Mouse (Mus musculus) forebrain, embryonic 10.5 days (tissue): ENCODE measurements around the gene Fgfr2. TPM values are rescaled to one million over a fixed set of nuclear protein-coding genes. Genes with fewer than 3 reads are reported as not detected.
"Not testable (repeated sequence)": the region's sequence is repeated elsewhere in the genome, so short reads cannot be mapped to it uniquely, and the experiment has no call there.

Experiments used
- DNase-seq: peaks from one replicate; pipeline ENCODE4 v3.0.0-alpha.2; 2017; ENCODE audit warnings: low spot score; ENCODE audit errors: extremely low spot score
- H3K27ac ChIP-seq: fragments of 300-500 bp; sonication (generic); 2 replicates; pipeline ENCODE4 v1.5.1; 2016; ENCODE audit warnings: mild to moderate bottlenecking
- H3K27me3 ChIP-seq: fragments of 300-500 bp; sonication (generic); 2 replicates; pipeline ENCODE4 v1.6.1; 2016; ENCODE audit warnings: mild to moderate bottlenecking; ENCODE audit not compliant: poor library complexity, severe bottlenecking
- H3K36me3 ChIP-seq: fragments of 300-500 bp; sonication (generic); replicated peaks from 2 replicates; pipeline ENCODE4 v1.6.1; 2016; ENCODE audit warnings: mild to moderate bottlenecking, moderate library complexity
- H3K4me1 ChIP-seq: fragments of 300-500 bp; sonication (generic); 2 replicates; pipeline ENCODE4 v1.6.1; 2016
- H3K4me3 ChIP-seq: fragments of 300-500 bp; sonication (generic); 2 replicates; pipeline ENCODE4 v1.5.1; 2016; ENCODE audit warnings: mild to moderate bottlenecking, moderate library complexity
- H3K9me3 ChIP-seq: fragments of 300-500 bp; sonication (generic); 2 replicates; pipeline ENCODE4 v1.6.1; 2016; ENCODE audit warnings: mild to moderate bottlenecking, moderate library complexity
- WGBS: fragments of 180-500 bp; shearing (Covaris S2); methylation state at CpG from one replicate; pipeline ENCODE4 v1.1.7; 2016; 5-methylcytosine and 5-hydroxymethylcytosine counted together
- polyA plus RNA-seq: library from polyadenylated mRNA; unstranded; fragments of >200 nt; fragmentation: Nextera tagmentation; extraction: Ambion mirVana; gene quantifications from 2 replicates; pipeline ENCODE4 v1.2.1, GENCODE M21; 2016

Gene Fgfr2
- polyA plus RNA-seq, 1 experiment from 2014 or later: 55.7 TPM

DNA sequence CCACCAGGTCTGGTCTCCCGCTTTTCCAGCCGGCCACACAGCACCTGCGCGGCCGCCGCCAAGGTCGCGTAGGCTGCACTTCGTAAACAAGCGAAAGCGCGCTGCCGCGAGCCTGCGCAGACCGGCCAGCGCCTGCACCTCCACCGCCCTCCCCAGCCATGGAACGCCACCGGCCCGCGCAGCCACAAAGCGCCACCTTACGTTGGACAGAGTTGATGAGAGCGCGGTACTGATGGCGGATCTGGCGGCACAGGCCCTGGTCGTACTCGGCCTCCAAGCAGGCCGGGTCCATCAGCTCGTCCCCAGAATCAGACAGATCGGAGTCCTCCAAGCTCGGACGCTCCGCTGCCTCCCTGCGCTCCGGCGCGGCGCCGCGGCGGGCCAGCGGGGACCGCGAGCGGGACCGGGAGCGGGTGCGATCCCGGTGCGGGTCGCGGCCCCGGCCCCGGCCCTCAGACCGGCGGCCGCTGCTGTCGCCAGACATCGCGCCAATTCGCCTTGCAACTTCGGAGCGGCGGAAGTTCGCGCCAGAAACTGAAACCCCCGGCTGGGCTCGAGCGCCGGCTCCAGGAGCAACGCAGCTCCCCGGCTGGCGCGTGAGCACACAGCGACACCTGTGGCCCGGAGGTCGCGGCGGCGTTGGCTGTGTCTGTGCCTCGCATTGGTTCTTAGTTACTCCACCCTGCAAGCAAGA is 2576.2 kb downstream of the Fgfr2 start:
- peak overlapping the region; percentile 88 for H3K4me3 ChIP-seq
- DNase-seq: peak; percentile 90
- peaks cover 20% of the 10 kb centered on the region for H3K4me1 ChIP-seq
- WGBS: under 1% methylated on average over 84 of the region's 84 CpGs
- H3K9me3 ChIP-seq: peaks cover 7% of the 10 kb centered on the region; the same call in 1 of the 2 replicates
- H3K27ac ChIP-seq: peak overlapping the region; percentile 99
- peaks cover 37% of the 10 kb centered on the region for H3K36me3 ChIP-seq
- H3K27me3 ChIP-seq: no peaks in the 10 kb centered on the region

DNA sequence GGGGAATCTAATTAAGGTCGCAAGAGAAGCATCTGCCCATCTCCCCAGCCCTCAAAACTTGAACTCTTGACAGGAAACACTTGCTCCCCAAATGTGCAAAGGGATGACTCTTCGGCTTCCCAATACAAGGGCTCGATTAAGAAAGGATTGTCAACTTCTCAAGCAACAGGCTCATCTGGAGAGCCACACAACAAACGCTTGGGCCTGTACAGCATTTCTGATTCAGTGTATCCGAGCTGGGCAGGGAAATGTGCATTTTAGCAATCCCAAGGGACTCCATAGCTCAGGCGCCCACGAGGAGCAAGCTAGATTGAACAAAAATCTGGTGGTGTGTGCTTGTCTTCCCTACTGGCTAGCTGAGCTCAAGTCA is 2576.7 kb downstream of the Fgfr2 start:
- DNase-seq: no peak
- WGBS: 11% methylated on average over 7 of the region's 7 CpGs
- Histone ChIP-seq H3K36me3 (peaks cover 42% of the 10 kb centered on the region), H3K4me1 (peaks cover 20% of the 10 kb centered on the region), H3K27ac (peak overlapping the region; percentile 99), H3K9me3 (peaks cover 7% of the 10 kb centered on the region; the same call in 1 of the 2 replicates), H3K27me3 (no peaks in the 10 kb centered on the region), H3K4me3 (peak overlapping the region; percentile 88)

DNA sequence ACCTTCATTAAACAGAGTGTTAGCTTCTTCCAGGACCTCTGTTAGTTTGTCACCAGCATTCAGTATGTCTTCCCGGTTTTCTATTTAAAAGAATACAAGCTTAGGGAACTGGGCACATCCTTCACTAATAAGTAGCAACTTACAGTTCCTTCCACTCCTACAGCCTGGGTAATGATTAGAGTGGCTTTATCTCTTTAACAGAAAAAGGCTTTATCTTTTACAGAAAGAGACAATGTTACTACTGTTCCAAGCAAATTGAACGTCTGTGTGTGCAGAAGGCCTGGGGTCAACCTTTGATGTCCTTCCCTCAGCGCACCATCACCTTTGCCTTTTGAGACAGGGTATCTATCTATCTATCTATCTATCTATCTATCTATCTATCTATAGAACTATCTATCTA is 2577.3 kb downstream of the Fgfr2 start:
- peak overlapping the region; percentile 88 for H3K4me3 ChIP-seq
- H3K27me3 ChIP-seq: no peaks in the 10 kb centered on the region
- WGBS: 67% methylated on average over 3 of the region's 3 CpGs
- peaks cover 20% of the 10 kb centered on the region for H3K4me1 ChIP-seq
- peaks cover 7% of the 10 kb centered on the region; the same call in 1 of the 2 replicates for H3K9me3 ChIP-seq
- peak overlapping the region; percentile 99 for H3K27ac ChIP-seq
- DNase-seq: no peak
- H3K36me3 ChIP-seq: peaks cover 47% of the 10 kb centered on the region

DNA sequence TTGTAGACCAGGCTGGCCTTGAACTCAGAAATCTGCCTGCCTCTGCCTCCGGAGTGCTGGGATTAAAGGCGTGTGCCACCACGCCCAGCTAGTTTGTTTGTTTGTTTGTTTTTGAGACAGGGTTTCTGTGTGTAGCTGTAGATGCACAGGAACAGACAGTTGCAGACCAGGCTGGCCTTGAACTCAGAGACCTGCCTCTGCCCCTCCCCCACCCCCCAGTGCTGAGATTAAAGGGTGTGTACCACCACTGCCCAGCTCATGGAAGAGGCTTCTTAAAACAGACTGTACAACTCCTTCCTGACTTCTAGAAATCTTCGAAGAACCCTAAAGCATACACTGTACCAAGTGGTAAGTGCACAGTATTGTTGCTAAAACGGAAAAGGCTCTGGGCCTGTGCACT is 2577.7 kb downstream of the Fgfr2 start:
- Histone ChIP-seq H3K27me3 (no peaks in the 10 kb centered on the region), H3K27ac (peak overlapping the region; percentile 99; the same call in 1 of the 2 replicates), H3K4me1 (peaks cover 20% of the 10 kb centered on the region), H3K9me3 (peaks cover 7% of the 10 kb centered on the region; the same call in 1 of the 2 replicates), H3K4me3 (peak overlapping the region; percentile 88), H3K36me3 (peaks cover 51% of the 10 kb centered on the region)
- DNase-seq: no peak
- 95% methylated on average over 5 of the region's 5 CpGs for WGBS

DNA sequence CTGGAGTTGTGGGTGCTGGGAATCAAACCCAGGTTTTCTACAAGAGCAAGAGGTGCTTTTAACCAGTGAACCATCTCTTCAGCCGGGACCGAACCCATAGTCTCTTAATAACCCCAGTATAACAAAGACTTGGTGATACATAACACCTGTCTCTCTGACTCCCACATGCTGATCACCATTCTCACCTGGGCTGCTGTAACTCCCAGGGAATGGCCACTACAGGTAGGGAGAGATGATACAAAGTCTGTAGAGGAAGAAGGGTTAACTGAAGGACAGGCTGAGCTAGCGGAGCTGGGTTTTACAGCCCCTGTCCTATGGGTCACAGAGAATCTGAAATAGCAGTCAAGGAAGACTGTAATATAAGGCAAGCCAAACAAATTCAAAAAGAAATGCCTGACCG is 2580.0 kb downstream of the Fgfr2 start:
- H3K9me3 ChIP-seq: peaks cover 7% of the 10 kb centered on the region; the same call in 1 of the 2 replicates
- DNase-seq: no peak
- no peaks in the 10 kb centered on the region for H3K27me3 ChIP-seq
- WGBS: 94% methylated on average over 4 of the region's 4 CpGs
- peaks cover 20% of the 10 kb centered on the region for H3K4me1 ChIP-seq
- H3K27ac ChIP-seq: no peak overlapping the region
- peaks cover 74% of the 10 kb centered on the region for H3K36me3 ChIP-seq
- H3K4me3 ChIP-seq: no peak overlapping the region

DNA sequence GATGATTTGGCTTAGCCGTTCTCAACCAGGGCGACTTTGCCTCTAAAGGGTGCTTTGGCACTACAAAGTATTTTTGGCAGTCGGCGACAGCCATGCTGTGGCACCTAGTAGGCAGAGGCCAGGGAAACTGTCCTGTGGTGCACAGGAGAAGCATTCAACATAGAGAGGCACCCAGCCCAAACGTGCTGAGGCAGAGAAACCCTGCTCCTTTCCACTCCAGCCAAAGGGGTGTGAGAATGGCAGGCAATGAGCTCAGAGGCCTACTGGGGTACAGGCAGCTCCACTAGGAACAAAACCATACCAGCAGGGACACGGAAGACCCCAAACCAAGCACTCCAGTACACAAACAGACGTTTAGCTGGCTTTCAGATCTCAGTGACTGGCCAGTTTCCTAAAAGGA is 2583.0 kb downstream of the Fgfr2 start:
- WGBS: 94% methylated on average over 7 of the region's 7 CpGs
- peaks cover 8% of the 10 kb centered on the region for H3K4me1 ChIP-seq
- DNase-seq: no peak
- no peak overlapping the region for H3K4me3 ChIP-seq
- peaks cover 99% of the 10 kb centered on the region for H3K36me3 ChIP-seq
- no peak overlapping the region for H3K27ac ChIP-seq
- no peaks in the 10 kb centered on the region for H3K27me3 ChIP-seq
- H3K9me3 ChIP-seq: peaks cover 7% of the 10 kb centered on the region; the same call in 1 of the 2 replicates

DNA sequence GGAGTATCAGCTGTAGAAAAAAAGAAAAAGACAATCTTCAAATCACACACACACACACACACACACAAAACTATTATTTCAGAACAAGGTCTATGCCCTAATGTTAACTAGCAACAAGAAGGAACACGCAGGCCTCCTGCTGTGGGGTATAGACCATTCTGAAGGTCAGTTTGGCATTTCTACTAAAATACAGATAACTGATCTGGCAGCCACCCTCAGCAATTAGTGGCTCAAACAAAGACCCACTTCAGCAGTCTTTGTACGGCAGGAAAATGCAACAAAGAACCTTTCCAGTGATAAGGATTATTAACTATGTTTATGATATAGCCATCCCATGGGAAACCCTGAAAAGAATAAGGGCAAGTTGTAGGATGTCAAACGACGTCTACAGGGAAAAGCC is 2586.1 kb downstream of the Fgfr2 start:
- Histone ChIP-seq H3K9me3 (peaks cover under 1% of the 10 kb centered on the region; the same call in 1 of the 2 replicates), H3K4me3 (no peak overlapping the region), H3K36me3 (peaks cover 97% of the 10 kb centered on the region), H3K27me3 (no peaks in the 10 kb centered on the region), H3K4me1 (peaks cover 5% of the 10 kb centered on the region), H3K27ac (no peak overlapping the region)
- no peak for DNase-seq
- WGBS: 94% methylated on average over 4 of the region's 4 CpGs

DNA sequence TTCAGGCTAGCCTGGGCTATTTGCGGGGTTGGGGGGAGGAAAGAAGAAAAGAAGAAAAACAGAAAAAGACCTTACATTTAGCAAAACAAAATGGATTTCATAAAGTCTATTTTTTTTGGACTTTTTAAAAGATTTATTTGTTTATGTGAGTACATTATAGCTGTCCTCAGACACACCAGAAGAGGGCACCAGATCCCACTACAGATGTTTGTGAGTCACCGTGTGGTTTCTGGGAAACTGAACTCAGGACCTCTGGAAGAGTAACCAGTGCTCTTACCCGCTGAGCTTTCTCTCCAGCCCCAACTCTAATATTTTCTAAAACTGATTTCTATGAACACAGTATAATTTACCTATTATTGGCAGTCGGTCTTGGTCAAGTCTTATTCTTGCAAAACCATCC is 2588.0 kb downstream of the Fgfr2 start:
- no peak overlapping the region for H3K4me3 ChIP-seq
- H3K36me3 ChIP-seq: peaks cover 97% of the 10 kb centered on the region
- no peaks in the 10 kb centered on the region for H3K27me3 ChIP-seq
- 90% methylated on average over 4 of the region's 4 CpGs for WGBS
- no peaks in the 10 kb centered on the region for H3K9me3 ChIP-seq
- H3K4me1 ChIP-seq: peaks cover 5% of the 10 kb centered on the region
- no peak for DNase-seq
- H3K27ac ChIP-seq: no peak overlapping the region

DNA sequence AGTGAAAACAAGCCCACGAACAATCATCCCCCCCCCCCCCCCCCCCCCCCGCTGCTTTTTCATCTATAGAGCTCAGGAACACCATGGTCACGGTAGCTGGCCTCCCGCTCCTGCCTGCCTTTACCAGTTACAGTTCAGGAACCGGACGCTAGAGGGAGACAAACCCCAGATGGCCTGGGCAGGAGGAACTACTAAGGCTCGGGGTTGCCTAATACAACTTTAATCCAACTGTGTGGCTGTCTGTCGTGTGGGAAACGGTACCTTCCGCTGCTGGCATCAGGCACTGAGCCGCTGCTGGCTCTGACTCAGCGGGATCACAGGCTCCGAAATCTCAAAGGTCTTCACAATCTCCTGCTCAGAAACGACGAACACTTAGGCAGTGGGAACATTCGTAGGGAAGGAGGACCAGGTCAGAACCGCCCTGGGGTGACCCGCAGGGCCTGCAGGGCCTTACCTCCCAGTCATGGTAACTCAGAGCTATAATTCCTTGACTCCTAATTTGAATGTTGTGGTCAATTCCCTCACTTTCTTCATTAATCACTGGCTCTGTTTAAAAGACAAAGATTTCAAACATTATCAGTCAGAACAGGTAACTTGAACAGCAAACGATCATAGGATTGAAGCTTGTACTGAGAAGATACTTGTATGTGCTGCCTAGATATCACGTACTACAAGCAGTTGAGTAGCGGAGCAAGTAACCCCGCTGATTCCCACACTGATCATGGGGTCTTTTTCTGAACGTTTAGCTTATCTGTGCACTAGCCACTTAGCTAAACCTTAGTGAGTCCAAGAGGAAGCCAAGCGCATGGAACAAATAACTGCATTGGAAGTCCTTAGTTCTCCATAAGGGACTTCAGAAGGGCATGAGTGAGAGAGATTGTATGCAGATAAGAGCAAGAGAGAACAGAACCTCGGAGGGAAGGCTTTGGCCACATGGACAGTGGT is 2589.6 kb downstream of the Fgfr2 start:
- no peaks in the 10 kb centered on the region for H3K27me3 ChIP-seq
- 59% methylated on average over 24 of the region's 25 CpGs for WGBS
- peaks cover 97% of the 10 kb centered on the region for H3K36me3 ChIP-seq
- no peak overlapping the region for H3K27ac ChIP-seq
- H3K9me3 ChIP-seq: no peaks in the 10 kb centered on the region
- H3K4me3 ChIP-seq: no peak overlapping the region
- peaks cover 5% of the 10 kb centered on the region for H3K4me1 ChIP-seq
- DNase-seq: peak; percentile 87

DNA sequence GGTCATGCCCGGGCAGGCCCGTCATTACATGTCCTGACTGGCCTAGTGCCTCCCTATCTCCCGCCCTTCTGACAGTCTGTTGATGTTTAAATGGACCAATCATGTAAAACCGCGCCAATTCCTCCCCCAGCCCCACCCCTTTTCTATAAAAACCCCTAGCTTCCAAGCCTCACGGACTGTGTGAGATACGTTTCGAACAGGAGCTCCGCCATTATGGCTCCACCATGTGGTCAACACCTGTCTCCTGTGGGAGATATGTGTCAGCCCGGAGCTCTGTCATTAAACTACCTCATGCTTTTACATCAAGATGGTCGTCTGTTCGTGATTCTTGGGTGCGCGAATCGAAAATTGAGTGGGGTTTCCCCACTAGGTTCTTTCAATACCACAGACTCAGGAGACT is 2592.0 kb downstream of the Fgfr2 start:
- 96% methylated on average over 15 of the region's 15 CpGs for WGBS
- H3K36me3 ChIP-seq: peaks cover 78% of the 10 kb centered on the region
- not testable (repeated sequence) for DNase-seq

DNA sequence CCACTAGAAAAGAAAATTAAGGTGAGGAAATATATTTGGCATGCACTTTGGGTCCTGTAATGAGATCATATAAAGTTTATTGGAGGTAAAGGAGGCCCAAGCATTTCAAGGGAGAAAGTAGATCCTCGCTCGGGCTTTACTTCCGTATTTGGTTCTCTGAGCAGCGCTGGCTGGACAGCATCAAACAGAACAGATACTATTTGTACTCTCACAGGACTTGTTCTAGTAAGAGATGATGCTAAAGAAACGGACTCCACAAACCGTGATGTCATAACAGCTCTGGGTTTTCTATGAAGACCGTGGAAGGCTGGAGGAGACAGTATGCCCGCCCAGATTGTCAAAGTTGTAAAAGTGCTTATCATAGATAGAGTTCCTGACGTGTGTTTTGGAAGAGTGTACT is 2595.8 kb downstream of the Fgfr2 start:
- H3K4me3 ChIP-seq: no peak overlapping the region
- no peak for DNase-seq
- WGBS: 92% methylated on average over 9 of the region's 9 CpGs

More for the DNA sequence above, 2592.0 kb downstream of the Fgfr2 start:
- not testable (repeated sequence) for H3K27ac ChIP-seq, H3K9me3 ChIP-seq, H3K27me3 ChIP-seq, H3K4me3 ChIP-seq, H3K4me1 ChIP-seq

DNA sequence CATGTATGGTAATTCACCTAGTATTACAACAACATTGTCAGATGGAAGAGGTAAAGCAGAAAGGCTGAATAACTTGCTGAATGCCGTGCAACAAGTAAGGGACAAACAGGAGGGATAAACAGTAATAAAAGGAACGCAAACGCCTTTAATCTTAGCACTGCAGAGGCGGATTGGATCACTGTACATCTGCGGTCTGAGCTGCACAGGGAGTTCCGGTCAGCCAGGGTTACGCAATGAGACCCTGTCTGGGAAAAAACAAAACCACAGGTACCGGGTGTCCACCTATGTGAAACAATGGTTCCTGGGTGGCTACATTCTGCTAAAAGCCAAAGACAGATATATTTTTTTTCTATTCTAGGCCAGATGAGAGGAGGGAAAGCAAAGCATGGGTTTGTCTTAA is 2599.7 kb downstream of the Fgfr2 start:
- H3K27ac ChIP-seq: no peak overlapping the region
- no peaks in the 10 kb centered on the region for H3K9me3 ChIP-seq
- H3K27me3 ChIP-seq: no peaks in the 10 kb centered on the region
- H3K4me3 ChIP-seq: no peak overlapping the region
- H3K4me1 ChIP-seq: peaks cover 16% of the 10 kb centered on the region
- WGBS: 95% methylated on average over 8 of the region's 8 CpGs
- H3K36me3 ChIP-seq: 0 out of 2 replicates have a peak, but pooled peaks cover 4% of the 10 kb centered on the region
- DNase-seq: no peak

More for the DNA sequence above, 2595.8 kb downstream of the Fgfr2 start:
- Histone ChIP-seq H3K9me3 (no peaks in the 10 kb centered on the region), H3K27ac (no peak overlapping the region), H3K36me3 (peaks cover 41% of the 10 kb centered on the region), H3K4me1 (no peaks in the 10 kb centered on the region), H3K27me3 (no peaks in the 10 kb centered on the region)
